Mouse (Mus musculus): ENCODE data around the gene Tac2.

GRCm38 (mm10) chr10:127776011-127776410 is 51.7 kb downstream of the Tac2 start, which contains the start of gene Rdh9:
- TF ChIP-seq CTCF (conservative IDR thresholded peaks at IDR 0.05; ENCODE audit: low read length) (no peak), POU5F1 (IDR thresholded peaks at IDR 0.05; ENCODE audit: borderline replicate concordance, low read length) (no peak), NANOG (IDR thresholded peaks at IDR 0.05; ENCODE audit: borderline replicate concordance, low read length) (no peak)

Measured in E14TG2a.4 (cell line).